Mouse (Mus musculus) hindbrain, postnatal 0 days (tissue): ENCODE measurements around the gene Ppp1r16b. TPM values are rescaled to one million over a fixed set of nuclear protein-coding genes. Genes with fewer than 3 reads are reported as not detected.
A peak's percentile ranks its signal among the peaks of the same experiment; 100 is the strongest.

Experiments
- ATAC-seq: fragments of 200-750 bp; cut with Nextera tagmentation; 2 replicates; pipeline ENCODE4 v1.8.0; 2017; ENCODE audit warnings: mild to moderate bottlenecking, moderate TSS enrichment, moderate library complexity
- DNase-seq: peaks from one replicate; pipeline ENCODE4 v3.0.0-alpha.2; 2015; ENCODE audit warnings: low spot score
- H3K27ac ChIP-seq: fragments of 300-500 bp; sonication (generic); 2 replicates; pipeline ENCODE4 v1.5.1; 2014; ENCODE audit warnings: mild to moderate bottlenecking
- H3K27me3 ChIP-seq: fragments of 300-500 bp; sonication (generic); 2 replicates; pipeline ENCODE4 v1.6.1; 2014; ENCODE audit warnings: low read length, mixed read lengths; ENCODE audit not compliant: insufficient read depth
- H3K36me3 ChIP-seq: fragments of 300-500 bp; sonication (generic); 2 replicates; pipeline ENCODE4 v1.6.1; 2014; ENCODE audit warnings: low read length, mixed read lengths; ENCODE audit not compliant: insufficient read depth
- H3K4me1 ChIP-seq: fragments of 300-500 bp; sonication (generic); 2 replicates; pipeline ENCODE4 v1.6.1; 2014; ENCODE audit warnings: antibody characterized with exemption, low read length, mixed read lengths; ENCODE audit not compliant: insufficient read depth
- H3K4me2 ChIP-seq: fragments of 300-500 bp; sonication (generic); 2 replicates; pipeline ENCODE4 v1.6.1; 2014; ENCODE audit warnings: low read depth, mild to moderate bottlenecking, low read length, moderate library complexity, mixed read lengths
- H3K4me3 ChIP-seq: fragments of 300-500 bp; sonication (generic); 2 replicates; pipeline ENCODE4 v1.5.1; 2014; ENCODE audit warnings: low read length
- H3K9ac ChIP-seq: fragments of 300-500 bp; sonication (generic); replicated peaks from 2 replicates; pipeline ENCODE4 v1.6.1; 2014; ENCODE audit warnings: mild to moderate bottlenecking, low read length, moderate library complexity, mixed read lengths
- H3K9me3 ChIP-seq: fragments of 300-500 bp; sonication (generic); 2 replicates; pipeline ENCODE4 v1.6.1; 2016; ENCODE audit warnings: low read length, mixed read lengths
- CTCF ChIP-seq: IDR thresholded peaks from 2 replicates; pipeline ENCODE4 v1.5.1; 2016; ENCODE audit warnings: antibody characterized with exemption, control low read depth, low read depth
- whole genome bisulfite sequencing: fragments of 180-500 bp; shearing (Covaris S2); extraction: QIAGEN DNeasy Blood & Tissue Kit; methylation state at CpG from one replicate; pipeline ENCODE4 v1.1.7; 2014; 5-methylcytosine and 5-hydroxymethylcytosine counted together
- polyA plus RNA-seq: library from polyadenylated mRNA; unstranded; fragments of >200 nt; fragmentation: Nextera tagmentation; extraction: Ambion mirVana; gene quantifications from 2 replicates; pipeline ENCODE4 v1.2.1, GENCODE M21; 2015
- total RNA-seq: library from RNA; depleted of rRNA; stranded (reverse); fragments of >200 nt; gene quantifications from 2 replicates; pipeline ENCODE4 v1.2.3, GENCODE M21; 2014

Gene Ppp1r16b
- total and polyA plus RNA-seq, 2 experiments from 2014 or later: 30.3 to 32.4 TPM

GRCm38 (mm10) chr2:158723806-158724205, 58.6 kb downstream of the Ppp1r16b start:
- Histone ChIP-seq H3K27ac (no peak overlapping the region), H3K4me1 (peaks cover 5% of the 10 kb centered on the region; the same call in 1 of the 2 replicates), H3K9me3 (no peaks in the 10 kb centered on the region), H3K4me2 (no peak overlapping the region), H3K36me3 (no peaks in the 10 kb centered on the region), H3K9ac (no peak overlapping the region), H3K27me3 (no peaks in the 10 kb centered on the region), H3K4me3 (no peak overlapping the region)
- TF ChIP-seq CTCF: no peak
- WGBS: 55% methylated on average over 6 of the region's 6 CpGs
- ATAC-seq: no peak
- DNase-seq: no peak

GRCm38 (mm10) chr2:158726252-158726651, 61.1 kb downstream of the Ppp1r16b start:
- H3K9ac ChIP-seq: no peak overlapping the region
- H3K36me3 ChIP-seq: no peaks in the 10 kb centered on the region
- no peak overlapping the region for H3K4me2 ChIP-seq
- no peaks in the 10 kb centered on the region for H3K9me3 ChIP-seq
- no peak for DNase-seq
- TF ChIP-seq CTCF: no peak; the same call in 1 of the 2 replicates
- H3K27ac ChIP-seq: no peak overlapping the region
- no peaks in the 10 kb centered on the region for H3K27me3 ChIP-seq
- H3K4me1 ChIP-seq: peaks cover 5% of the 10 kb centered on the region; the same call in 1 of the 2 replicates
- H3K4me3 ChIP-seq: no peak overlapping the region
- no peak for ATAC-seq
- WGBS: 76% methylated on average over 6 of the region's 6 CpGs

GRCm38 (mm10) chr2:158728061-158728815, 63.0 kb downstream of the Ppp1r16b start:
- no peaks in the 10 kb centered on the region for H3K27me3 ChIP-seq
- WGBS: 55% methylated on average over 7 of the region's 7 CpGs
- H3K4me1 ChIP-seq: peaks cover 10% of the 10 kb centered on the region
- H3K4me3 ChIP-seq: no peak overlapping the region
- H3K9me3 ChIP-seq: no peaks in the 10 kb centered on the region
- H3K9ac ChIP-seq: no peak overlapping the region
- H3K4me2 ChIP-seq: no peak overlapping the region
- H3K36me3 ChIP-seq: no peaks in the 10 kb centered on the region
- TF ChIP-seq CTCF: no peak
- H3K27ac ChIP-seq: no peak overlapping the region
- no peak for ATAC-seq
- no peak for DNase-seq

- Histone ChIP-seq H3K4me3 (no peak overlapping the region), H3K4me1 (peaks cover 12% of the 10 kb centered on the region), H3K9ac (no peak overlapping the region), H3K27me3 (no peaks in the 10 kb centered on the region), H3K36me3 (no peaks in the 10 kb centered on the region), H3K4me2 (no peak overlapping the region), H3K27ac (no peak overlapping the region), H3K9me3 (no peaks in the 10 kb centered on the region)
- no peak for TF ChIP-seq CTCF
- peak; percentile 27 for DNase-seq
- ATAC-seq: no peak
- 56% methylated on average over 3 of the region's 3 CpGs for WGBS
Observed at GRCm38 (mm10) chr2:158730896-158731295, 65.7 kb downstream of the Ppp1r16b start.

GRCm38 (mm10) chr2:158732521-158732920, 67.3 kb downstream of the Ppp1r16b start:
- TF ChIP-seq CTCF: no peak
- Histone ChIP-seq H3K27ac (no peak overlapping the region), H3K4me1 (peaks cover 12% of the 10 kb centered on the region), H3K9ac (no peak overlapping the region), H3K36me3 (no peaks in the 10 kb centered on the region), H3K4me3 (no peak overlapping the region), H3K27me3 (no peaks in the 10 kb centered on the region), H3K9me3 (no peaks in the 10 kb centered on the region), H3K4me2 (no peak overlapping the region)
- DNase-seq (no peak), ATAC-seq (no peak)
- 75% methylated on average over 9 of the region's 9 CpGs for WGBS

GRCm38 (mm10) chr2:158733136-158733535, 67.9 kb downstream of the Ppp1r16b start:
- Histone ChIP-seq H3K9me3 (no peaks in the 10 kb centered on the region), H3K27me3 (no peaks in the 10 kb centered on the region), H3K4me1 (peaks cover 12% of the 10 kb centered on the region), H3K4me2 (no peak overlapping the region), H3K27ac (no peak overlapping the region), H3K36me3 (no peaks in the 10 kb centered on the region), H3K4me3 (no peak overlapping the region), H3K9ac (no peak overlapping the region)
- TF ChIP-seq CTCF: no peak
- 64% methylated on average over 4 of the region's 4 CpGs for WGBS
- ATAC-seq (no peak), DNase-seq (peak; percentile 11)

- Histone ChIP-seq H3K4me3 (no peak overlapping the region), H3K27me3 (no peaks in the 10 kb centered on the region), H3K4me2 (no peak overlapping the region), H3K27ac (peak overlapping the region; percentile 32; the same call in 1 of the 2 replicates), H3K9me3 (no peaks in the 10 kb centered on the region), H3K4me1 (peaks cover 12% of the 10 kb centered on the region), H3K9ac (no peak overlapping the region), H3K36me3 (no peaks in the 10 kb centered on the region)
- WGBS: 76% methylated on average over 6 of the region's 6 CpGs
- TF ChIP-seq CTCF: no peak
- ATAC-seq: no peak
- no peak for DNase-seq
Observed at GRCm38 (mm10) chr2:158733914-158734313, 68.7 kb downstream of the Ppp1r16b start.
